Mouse (Mus musculus): ENCODE data around the gene Cbfa2t2.

Gene Cbfa2t2

DNA sequence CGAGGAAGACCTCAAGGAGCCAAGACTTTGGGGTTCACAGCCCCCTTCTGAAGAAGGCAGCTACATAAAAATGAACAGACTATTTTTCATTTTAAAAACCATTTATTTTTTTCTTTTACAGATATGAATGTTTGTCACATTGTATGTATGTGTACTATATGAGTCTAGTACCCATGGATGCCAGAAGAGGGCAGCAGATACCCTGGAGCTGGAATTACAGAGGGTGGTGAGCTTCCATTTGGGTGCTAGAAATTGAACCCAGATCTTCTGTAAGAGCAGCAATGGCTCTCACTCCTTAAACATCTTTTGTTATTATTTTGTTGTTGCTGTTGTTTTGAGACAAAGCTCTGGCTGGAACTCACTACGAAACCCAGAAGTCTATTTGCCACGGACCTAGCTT is 10.8 kb upstream of the Cbfa2t2 start:
- no peak for DNase-seq (ENCODE audit: low spot score in 2 of 2)

DNA sequence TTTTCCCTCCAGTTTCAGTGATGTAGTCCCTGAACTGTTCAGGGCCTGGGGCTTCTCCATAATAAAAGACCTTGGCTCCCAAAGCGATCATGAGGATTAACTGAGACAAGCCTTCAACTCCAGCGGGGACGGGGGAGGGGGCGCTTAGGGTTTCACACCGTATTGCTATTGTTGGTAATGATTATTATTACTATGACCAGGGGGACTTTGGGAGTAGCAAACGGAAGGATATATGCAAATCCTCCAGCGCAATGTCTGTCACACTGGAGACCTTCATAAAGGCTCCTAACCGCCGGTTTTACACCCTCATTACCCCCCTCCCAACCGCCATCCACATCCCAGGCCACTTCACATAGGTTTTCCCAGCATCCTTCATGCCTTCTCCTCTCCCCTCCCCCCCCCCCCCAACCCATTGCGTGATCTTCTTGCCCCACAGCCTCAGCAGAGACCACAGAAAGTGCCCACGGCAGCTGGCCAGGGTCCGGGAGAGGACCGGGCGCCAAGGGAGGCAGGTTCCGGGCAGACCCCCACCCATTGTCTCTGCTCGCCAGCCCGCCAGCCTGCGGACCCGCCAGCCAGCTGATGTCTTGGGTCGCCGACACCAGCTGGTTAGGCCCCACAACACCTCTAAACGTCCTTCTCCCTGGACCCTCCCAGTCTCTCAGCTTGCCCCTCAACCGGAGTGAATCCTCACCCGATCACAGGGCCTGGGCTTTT is 9.9 kb upstream of the Cbfa2t2 start:
- no peak for DNase-seq (ENCODE audit: low spot score in 2 of 2)

DNA sequence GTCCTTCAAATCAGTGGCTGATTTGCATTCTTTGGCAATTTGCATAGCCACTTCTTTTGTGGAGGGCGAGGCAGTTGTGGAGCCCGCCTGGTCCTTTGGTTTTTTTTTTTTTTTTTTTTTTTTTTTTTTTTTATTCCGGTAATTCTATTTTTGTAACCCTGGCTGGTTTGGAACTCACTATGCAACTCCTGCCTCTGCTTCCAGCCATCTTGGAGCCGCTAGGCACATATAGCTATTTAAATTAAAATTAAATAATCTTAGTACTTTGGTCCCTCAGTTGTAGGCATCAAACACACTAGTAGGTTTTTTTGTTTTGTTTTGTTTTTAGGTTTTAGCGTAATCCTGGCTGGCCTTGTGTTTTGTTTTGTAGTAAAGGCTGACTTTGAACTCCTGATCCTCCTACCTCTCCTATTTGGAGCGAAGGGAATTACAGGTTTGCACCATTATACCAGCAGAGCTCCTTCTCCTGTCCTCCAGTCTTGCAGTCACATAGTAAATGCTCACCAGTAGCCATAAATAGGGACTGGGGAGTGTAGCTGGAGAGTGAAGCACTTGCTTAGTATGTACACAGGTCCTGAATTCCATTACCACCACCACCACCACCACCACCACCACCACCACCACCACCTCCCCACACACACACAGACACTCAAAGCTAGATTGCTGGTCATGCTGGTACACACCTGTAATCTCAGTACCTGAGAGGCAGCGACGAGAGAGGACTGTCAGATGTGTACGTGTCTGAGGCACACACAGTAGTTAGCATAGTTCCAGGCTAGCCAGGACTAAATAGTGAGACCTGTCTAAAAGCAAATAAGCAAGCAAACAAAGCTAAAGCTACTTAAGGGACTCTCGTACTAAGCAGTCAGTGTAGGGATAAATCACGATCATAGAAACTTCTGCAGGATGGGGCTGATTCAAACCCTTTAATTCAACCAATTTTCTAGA is 9.1 kb upstream of the Cbfa2t2 start:
- no peak for DNase-seq (ENCODE audit: low spot score in 2 of 2)

DNA sequence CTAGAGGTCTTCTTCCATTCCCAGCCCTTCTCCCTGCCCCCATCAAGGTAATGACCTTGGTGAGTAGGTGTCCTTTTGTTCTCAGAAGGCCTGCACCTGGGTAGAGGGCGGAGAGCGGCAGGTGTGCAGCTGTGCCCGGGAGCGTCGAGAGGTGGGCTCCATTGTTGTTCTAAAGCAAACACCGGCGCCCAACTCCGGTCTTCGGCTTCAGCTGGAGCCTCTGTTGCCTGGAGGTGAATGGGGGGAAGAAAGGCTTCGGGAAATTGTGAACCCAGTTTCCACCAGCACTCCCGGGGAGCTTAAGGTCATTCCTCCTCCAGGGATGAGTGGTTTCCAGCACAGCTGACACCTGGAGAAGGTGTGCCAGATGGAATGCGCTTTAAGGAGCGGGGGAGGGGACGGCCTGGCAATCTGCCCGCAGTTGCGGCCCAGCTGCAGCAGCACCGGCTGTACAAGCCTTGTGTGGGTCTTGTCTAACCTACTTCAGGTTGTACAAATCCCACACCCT is 8.4 kb upstream of the Cbfa2t2 start:
- no peak for DNase-seq (ENCODE audit: low spot score in 2 of 2)

DNA sequence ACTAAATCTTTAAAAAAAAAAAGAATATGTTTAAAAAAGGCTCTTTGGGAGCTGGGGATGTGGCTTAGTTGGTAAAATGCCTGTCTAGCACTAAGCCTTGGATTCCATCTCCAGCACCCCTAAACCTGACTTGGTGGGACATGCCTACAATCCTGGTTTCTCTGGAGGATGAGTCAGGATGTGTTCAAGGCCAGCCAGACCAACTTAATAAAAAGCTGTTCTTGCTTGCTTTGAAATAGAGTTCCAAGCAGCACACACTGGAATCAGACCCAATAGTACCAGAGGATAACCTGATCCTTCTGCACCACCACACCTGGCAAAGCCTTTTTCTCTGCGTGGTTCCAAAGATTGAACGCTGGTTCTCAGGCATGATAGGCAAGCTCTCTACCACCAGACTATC is 5.7 kb upstream of the Cbfa2t2 start:
- DNase-seq (ENCODE audit: low spot score in 2 of 2), result no peak

DNA sequence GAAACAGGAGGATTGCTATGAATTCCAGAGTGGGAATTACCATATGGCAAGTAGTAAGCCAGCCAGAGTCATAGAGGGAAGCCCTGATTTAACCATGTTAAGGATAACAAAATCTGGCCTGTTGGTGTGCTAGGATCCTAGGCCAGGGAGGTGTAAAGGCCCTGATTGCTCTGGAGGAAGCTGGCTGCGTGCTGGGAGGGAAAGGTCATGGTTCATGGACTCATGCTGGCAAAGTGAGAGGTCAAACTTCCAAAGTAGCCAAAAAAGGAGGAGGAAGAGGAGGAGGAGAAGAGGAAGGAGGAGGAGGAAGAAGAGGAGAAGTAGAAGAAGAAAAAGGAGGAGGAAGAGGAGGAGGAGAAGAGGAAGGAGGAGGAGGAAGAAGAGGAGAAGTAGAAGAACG is 3.6 kb upstream of the Cbfa2t2 start:
- DNase-seq (ENCODE audit: low spot score in 2 of 2), result no peak

DNA sequence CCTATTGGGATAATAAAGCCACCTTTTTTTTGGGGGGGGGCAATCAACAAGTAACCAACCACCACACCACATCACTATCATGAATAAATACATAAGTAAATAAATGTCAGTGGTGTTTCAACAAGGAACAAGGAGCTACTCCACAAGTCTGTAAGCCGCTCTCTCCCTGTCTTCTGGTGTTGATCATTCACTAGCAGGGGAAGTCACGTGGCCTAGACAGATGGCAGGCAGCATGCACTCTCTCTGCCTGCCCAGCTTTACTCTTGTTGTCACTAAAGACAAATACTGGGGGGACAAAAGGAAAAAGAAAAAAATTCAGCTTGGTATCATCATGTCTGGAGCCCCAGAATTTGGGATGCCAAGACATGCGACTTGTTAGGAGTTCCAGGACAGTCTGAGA is 2.9 kb upstream of the Cbfa2t2 start:
- DNase-seq (ENCODE audit: low spot score in 2 of 2), result no peak

DNA sequence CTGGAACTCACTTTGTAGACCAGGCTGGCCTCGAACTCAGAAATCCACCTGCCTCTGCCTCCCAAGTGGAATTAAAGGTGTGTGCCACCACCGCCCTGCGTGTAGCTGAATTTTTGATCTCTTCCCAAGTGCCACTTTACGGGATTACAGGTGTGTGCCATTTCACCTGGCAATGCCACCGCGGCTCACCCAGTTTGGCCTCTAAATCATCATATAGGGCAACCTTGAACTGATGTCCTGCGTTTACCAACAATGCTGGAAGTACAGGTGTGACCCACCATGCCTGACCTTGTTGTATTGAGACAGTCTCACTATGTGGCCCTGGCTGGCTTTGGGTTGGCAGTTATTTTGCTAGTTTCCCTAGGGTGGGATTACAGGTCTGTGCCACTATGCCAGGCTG is 1.6 kb upstream of the Cbfa2t2 start:
- no peak for DNase-seq (ENCODE audit: low spot score in 2 of 2)

DNA sequence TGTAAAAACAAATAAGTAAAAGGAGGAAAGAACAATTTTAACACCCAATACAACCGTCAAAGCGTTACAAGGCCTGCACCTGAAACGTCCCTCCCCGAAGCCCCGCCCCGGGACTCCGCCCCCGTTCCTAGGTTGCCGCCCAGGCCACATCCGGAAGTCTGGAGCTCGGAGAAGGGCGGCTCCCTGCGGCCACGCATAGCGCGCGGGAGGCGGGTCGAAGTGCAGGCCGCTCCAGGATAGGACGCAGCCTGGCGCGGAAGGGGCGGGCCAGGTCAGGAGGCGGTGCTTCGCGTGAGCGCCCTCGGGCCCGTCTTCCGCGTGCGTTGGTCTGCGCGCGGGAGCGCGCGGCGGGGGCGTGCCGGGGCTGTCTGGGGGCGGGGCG is 214 bp upstream of the Cbfa2t2 start:
- DNase-seq (ENCODE audit: low spot score in 2 of 2), result peak; percentile 90 to 96

DNA sequence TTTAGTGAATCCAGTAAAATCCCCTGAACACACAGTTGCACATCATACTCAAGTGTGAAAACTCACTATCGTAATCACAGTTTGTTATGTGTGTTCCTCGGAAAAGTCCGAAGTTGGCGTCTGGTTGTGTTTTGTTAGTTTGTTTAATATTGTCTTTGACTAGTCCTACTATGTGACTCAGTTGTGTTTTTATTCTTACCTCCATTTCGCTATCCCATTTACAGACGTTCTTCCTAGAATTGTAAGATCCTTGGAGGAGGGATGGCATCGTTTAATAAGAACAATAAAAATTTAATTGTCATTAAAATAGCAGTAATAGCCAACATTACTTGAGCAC is 878 bp downstream of the Cbfa2t2 start:
- DNase-seq (ENCODE audit: low spot score in 2 of 2), result no peak

DNA sequence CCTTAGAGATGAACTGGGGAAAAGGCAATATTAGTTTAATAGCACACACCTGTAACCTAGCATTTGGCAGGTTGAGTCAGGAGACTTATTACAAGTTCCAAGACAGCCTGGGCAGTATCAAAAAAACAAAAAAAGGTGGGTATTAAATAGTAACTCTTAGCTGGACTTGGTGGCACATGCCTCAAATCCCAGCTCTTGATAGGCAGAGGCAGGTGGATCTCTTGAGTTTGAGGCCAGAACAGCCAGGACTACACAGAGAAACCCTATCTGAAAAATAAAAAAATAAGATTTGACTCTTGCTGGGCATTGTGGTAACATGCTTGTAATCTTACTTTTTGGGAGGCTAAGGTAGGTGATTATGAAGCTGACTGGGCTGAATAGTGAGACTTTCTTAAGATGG is 4.2 kb downstream of the Cbfa2t2 start:
- no peak for DNase-seq (ENCODE audit: low spot score in 2 of 2)

DNA sequence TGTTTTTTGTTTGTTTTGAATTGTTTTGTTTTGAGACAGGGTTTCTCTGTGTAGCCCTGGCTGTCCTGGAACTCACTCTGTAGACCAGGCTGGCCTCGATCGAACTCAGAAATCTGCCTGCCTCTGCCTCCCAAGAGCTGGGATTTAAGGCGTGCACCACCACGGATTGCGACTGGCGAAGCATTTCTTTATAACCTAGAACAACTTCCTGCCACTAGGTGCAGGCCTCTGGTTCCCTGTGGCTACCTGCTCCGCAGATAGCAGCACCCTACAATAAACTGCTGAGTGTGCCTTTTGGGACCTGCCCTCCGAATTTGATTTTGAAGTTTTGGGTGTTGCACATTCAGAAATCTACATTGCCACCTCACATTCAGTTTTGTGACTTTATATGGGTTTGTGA is 11.5 kb downstream of the Cbfa2t2 start:
- DNase-seq (ENCODE audit: low spot score in 2 of 2), result no peak

DNA sequence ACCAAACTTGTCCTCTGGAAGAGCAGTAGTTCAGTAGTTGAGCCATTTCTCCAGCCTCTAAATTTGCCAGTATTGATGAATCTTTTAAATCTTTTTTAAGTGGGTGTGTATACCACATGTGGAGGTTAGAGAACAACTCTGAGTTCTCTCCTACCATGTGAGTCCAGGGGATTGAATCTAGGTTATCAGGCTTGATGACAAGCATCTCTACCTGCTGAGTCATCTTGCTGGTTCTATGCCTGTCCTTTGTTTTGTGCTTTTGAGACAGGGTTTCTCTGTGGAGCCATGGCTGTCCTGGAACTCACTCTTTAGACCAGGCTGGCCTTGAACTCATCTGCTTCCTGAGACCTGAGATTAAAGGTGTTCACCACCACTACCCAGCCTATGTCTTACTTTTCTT is 12.4 kb downstream of the Cbfa2t2 start:
- no peak for DNase-seq (ENCODE audit: low spot score in 2 of 2)

DNA sequence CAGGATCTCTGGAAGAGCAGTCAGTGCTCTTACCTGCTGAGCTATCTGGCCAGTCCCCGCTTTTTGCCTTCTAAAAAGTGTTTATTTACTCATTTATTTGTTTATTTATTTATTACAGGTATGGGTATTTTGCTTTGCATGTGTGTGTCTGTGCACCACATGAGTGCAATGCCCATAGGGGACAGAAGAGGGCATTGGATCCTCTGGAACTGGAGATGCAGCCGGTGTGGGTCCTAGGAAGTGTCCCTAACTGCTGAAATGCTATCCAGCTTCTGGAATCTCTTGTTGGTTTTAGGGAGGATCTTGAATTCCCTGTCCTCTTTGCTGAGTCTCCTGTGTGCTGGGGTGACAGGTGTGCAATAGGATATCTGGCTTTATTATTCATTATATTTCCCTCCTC is 16.7 kb downstream of the Cbfa2t2 start:
- no peak for DNase-seq (ENCODE audit: low spot score in 2 of 2)

DNA sequence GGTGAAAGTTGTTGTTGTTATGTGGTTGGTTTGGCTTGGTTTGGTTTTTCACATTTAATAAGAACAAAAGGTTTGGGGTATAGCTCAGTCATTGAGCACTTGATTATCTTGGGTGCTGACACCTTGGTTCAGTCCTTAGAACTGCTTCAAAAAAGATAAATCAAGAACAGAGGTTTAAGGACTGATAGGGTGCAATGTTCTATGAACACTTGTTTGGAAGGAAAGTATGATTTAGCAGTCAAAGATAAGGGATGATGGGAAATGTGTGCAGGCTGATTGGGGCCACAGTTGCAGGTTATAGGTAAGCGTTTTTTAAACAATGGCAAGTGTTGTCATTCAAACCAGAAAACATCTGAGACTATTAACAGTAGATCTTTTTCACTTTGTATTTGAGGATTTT is 17.8 kb downstream of the Cbfa2t2 start:
- DNase-seq (ENCODE audit: low spot score in 2 of 2), result no peak

DNA sequence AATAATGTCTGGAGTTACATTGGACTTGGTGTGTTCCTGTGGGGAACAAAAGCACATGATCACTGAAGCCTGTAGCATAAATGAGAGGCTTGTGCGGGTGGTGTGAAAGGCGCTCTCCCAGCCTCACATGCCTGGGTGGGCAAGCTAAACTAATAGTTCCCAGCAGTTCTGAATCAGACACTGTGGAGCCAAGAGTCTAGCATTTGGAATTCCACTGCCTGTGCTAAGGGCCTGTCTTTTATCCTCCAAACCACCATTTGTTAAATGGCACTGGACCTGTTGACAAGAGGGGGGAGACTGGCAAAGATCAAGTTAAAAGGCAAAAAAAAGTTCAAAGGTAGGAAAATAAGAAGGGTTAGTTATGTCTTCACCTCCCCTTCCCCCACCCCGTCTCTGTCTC is 18.3 kb downstream of the Cbfa2t2 start:
- DNase-seq (ENCODE audit: low spot score in 2 of 2), result no peak

DNA sequence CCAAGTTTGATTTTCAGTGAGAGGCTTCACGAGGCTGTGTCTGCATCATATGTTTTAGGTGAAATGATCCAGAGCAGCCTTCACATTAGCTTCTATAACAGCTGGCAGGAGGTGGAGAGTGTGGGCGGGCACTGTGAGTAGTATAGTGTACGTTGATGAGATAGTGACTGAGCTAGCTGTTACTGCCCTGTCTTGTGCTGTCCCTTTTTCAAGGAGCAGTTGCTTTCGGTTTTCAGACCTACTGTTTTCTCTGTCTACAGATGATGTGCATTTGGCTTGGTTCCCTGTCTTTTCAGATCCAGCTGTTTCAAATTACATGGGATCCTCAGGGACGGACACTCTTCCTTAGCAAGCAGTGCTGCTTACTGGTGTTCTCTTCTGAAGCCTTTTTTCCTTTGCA is 19.5 kb downstream of the Cbfa2t2 start:
- DNase-seq (ENCODE audit: low spot score in 2 of 2), result peak in 1 of 2 experiments; percentile 20

DNA sequence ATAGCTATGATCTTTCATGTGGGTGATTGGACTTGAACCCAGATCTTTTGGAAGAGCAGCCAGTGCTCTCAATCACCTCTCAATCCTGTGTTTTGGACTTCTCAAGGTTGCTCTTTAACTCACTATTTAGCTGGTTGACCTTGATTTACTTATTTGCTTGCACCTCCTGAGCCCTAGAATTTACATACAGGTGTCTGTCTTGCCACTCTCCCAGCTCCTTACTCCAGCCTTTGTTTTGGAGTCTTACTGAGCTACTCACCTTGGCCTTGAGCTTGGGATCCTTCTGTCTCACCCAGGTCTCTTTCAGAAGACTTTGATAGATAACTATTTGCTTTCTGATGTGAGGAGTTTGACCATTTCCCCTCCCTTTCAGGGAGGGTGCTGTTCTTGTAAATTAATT is 20.3 kb downstream of the Cbfa2t2 start:
- no peak for DNase-seq (ENCODE audit: low spot score in 2 of 2)

DNA sequence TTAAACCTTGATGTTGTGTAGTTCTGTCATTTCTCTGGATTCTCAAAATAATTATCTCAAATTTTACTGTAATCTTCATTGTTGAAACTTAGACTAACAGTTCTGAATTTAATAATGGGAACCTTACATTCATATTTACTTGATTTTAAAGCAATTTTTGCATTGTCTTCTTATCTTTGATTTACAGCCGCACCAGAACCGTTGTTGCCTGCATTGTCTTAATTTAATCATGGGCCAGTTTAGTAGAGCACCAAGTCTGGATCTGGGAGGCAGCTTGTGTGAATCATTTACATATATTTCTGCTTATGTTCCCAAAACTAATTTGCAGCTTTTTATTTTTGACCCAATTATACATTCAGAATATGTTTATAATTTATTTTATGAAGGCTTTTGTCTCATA is 23.0 kb downstream of the Cbfa2t2 start:
- no peak for DNase-seq (ENCODE audit: low spot score in 2 of 2)

DNA sequence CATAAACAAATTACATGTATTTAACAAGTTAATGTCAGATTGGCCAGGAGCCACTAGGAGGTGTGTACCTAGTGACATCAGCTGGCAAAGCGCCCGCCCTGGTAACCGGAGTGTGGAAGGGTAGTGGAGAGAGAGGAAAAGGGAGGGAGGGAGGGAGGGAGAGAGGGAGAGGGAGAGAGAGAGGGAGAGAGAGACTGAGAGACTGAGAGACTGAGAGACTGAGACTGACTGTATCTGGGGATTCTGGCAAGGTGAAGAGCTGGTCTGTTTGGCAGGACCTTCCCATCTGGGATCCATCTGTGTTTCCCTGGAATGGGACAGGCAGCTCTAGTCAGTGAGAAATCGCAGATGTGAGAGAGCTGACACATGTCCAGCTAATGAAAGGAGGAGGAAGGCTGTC is 23.6 kb downstream of the Cbfa2t2 start:
- DNase-seq (ENCODE audit: low spot score in 2 of 2), result no peak

DNA sequence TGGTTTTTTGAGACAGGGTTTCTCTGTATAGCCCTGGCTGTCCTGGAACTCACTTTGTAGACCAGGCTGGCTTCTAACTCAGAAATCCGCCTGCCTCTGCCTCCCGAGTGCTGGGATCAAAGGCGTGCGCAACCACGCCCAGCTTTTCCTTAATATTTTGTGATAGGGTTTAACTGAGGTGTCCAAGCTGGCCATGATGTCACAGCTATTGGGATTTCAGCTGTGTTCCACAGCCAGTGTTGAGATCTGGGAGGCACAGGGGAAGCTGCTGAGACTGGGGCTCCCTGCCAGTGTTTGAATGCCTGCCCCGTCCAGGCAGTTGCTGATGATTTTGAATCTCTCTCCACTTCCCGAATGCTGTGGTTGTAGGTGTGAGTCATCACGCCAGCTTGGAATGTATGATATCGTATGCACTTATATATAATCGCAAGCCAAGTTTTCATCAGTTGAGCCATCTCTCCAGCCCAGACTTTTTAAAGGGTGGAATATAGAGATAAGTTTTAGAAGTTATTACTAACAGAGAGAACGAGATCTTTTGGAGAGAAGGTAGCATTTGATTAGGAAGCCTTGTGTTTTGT is 27.4 kb downstream of the Cbfa2t2 start:
- DNase-seq (ENCODE audit: low spot score in 2 of 2), result no peak

DNA sequence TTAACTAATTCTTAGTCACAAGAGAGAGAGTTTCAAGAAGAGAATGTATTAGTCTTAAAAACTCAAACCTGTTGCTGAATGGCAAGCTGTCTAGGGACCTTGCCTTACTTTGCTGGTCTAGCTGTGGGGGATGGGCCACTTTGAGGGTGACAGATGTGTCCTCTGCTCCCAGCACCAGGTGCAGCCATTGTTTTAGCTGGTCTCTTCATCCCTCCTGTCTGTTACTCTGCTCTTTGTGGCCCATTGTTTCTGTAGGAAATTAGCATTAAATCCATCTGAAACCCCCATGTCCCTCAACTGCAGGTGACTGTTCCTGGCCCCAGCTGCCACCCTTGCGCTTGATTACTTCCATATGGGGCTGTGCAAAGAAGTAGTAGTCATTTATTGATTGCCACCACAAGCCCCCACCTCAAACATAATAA is 29.6 kb downstream of the Cbfa2t2 start:
- no peak for DNase-seq (ENCODE audit: low spot score in 2 of 2)

DNA sequence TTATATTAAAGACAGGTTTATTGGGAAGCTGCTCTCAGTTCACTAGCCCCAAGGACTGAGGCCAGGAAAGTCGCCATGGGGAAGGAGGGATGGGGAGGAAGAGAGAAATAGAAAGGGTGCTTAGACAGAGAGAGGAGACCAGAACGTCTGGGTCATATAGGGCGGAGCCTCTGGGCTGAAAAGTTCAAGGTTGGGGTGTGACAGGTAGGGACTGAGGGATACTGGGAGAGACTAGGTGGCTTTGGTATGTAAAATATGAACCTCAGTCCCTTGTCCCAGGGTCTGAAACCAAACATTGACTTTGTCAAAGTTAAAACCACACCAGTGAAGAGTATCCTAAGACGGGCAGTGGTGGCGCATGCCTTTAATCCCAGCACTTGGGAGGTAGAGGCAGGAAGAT is 30.9 kb downstream of the Cbfa2t2 start:
- DNase-seq (ENCODE audit: low spot score in 2 of 2), result no peak
